Mouse (Mus musculus) cerebral cortex, adult 2 months (tissue): Measurements from ENCODE around the gene Srgap3.

Experiments
- WGBS: fragments of 180-500 bp; shearing (Covaris S2); methylation state at CpG from one replicate; pipeline ENCODE4 v1.1.7; 2018; 5-methylcytosine and 5-hydroxymethylcytosine counted together

Srgap3 gene

GRCm38 (mm10) chr6:112741766-112742165, 205.3 kb downstream of the Srgap3 start:
- WGBS, result 38% methylated on average over 5 of the region's 5 CpGs

GRCm38 (mm10) chr6:112739635-112740034, 207.4 kb downstream of the Srgap3 start:
- WGBS, result 94% methylated on average over 3 of the region's 3 CpGs

GRCm38 (mm10) chr6:112738924-112739323, 208.1 kb downstream of the Srgap3 start:
- 74% methylated on average over 6 of the region's 6 CpGs for WGBS

GRCm38 (mm10) chr6:112736471-112736870, 210.6 kb downstream of the Srgap3 start:
- WGBS, result 51% methylated on average over 3 of the region's 3 CpGs

- 96% methylated on average over 2 of the region's 2 CpGs for whole genome bisulfite sequencing
Observed at GRCm38 (mm10) chr6:112735054-112735453, 212.0 kb downstream of the Srgap3 start.

GRCm38 (mm10) chr6:112733942-112734341, 213.1 kb downstream of the Srgap3 start:
- 49% methylated on average over 5 of the region's 5 CpGs for WGBS

- 96% methylated on average over 3 of the region's 3 CpGs for WGBS
Observed at GRCm38 (mm10) chr6:112732434-112732833, 214.6 kb downstream of the Srgap3 start.

GRCm38 (mm10) chr6:112731386-112731785, 215.7 kb downstream of the Srgap3 start:
- WGBS, result 90% methylated on average over 10 of the region's 10 CpGs

- WGBS, result 24% methylated on average over 17 of the region's 17 CpGs
Observed at GRCm38 (mm10) chr6:112728760-112729422, 218.2 kb downstream of the Srgap3 start.

- WGBS, result 64% methylated on average over 4 of the region's 4 CpGs
Observed at GRCm38 (mm10) chr6:112725468-112725867, 221.6 kb downstream of the Srgap3 start.

- WGBS, result 57% methylated on average over 5 of the region's 5 CpGs
Observed at GRCm38 (mm10) chr6:112720409-112721080, 226.5 kb downstream of the Srgap3 start.

- WGBS, result 58% methylated on average over 1 of the region's 1 CpGs
Observed at GRCm38 (mm10) chr6:112719983-112720382, 227.1 kb downstream of the Srgap3 start.

GRCm38 (mm10) chr6:112717168-112717567, 229.9 kb downstream of the Srgap3 start:
- WGBS, result 41% methylated on average over 5 of the region's 5 CpGs

GRCm38 (mm10) chr6:112713951-112714350, 233.1 kb downstream of the Srgap3 start:
- WGBS, result 90% methylated on average over 3 of the region's 3 CpGs

- 91% methylated on average over 4 of the region's 4 CpGs for WGBS
Observed at GRCm38 (mm10) chr6:112702296-112702695, 244.8 kb downstream of the Srgap3 start.

GRCm38 (mm10) chr6:112700392-112700791, 246.7 kb downstream of the Srgap3 start:
- WGBS, result 0% methylated on average over 1 of the region's 1 CpGs

GRCm38 (mm10) chr6:112699115-112699514, 248.0 kb downstream of the Srgap3 start:
- 76% methylated on average over 1 of the region's 1 CpGs for WGBS

GRCm38 (mm10) chr6:112696056-112696950, 250.8 kb downstream of the Srgap3 start, which contains the start of gene Rad18:
Gene Rad18, minus strand, starts transcription at chr6:112696686.
- under 1% methylated on average over 77 of the region's 77 CpGs for WGBS

- WGBS, result 87% methylated on average over 5 of the region's 5 CpGs
Observed at GRCm38 (mm10) chr6:112694492-112694891, 252.6 kb downstream of the Srgap3 start.

- WGBS, result 91% methylated on average over 1 of the region's 1 CpGs
Observed at GRCm38 (mm10) chr6:112691523-112691922, 255.5 kb downstream of the Srgap3 start.

GRCm38 (mm10) chr6:112688033-112688432, 259.0 kb downstream of the Srgap3 start:
- WGBS, result 95% methylated on average over 3 of the region's 3 CpGs

GRCm38 (mm10) chr6:112686485-112686884, 260.6 kb downstream of the Srgap3 start:
- 75% methylated on average over 7 of the region's 7 CpGs for WGBS
